Comparison of ENCODE assay signal across 8 mouse cellular contexts in genomic region chr19:61266246-61266615, GRCm38 (mm10). TPM values are rescaled to one million over a fixed set of nuclear protein-coding genes. Genes with fewer than 3 reads are reported as not detected.
DNase-seq lines count a peak whose midpoint lies in the region; ATAC-seq and TF ChIP-seq lines count a peak whose summit lies in the region.

No protein-coding gene starts in this region.

- no peak overlapping the region for H3K4me2 ChIP-seq in heart, postnatal 0 days (ENCODE audit: low read depth, low read length)

- DNase-seq in gastrocnemius, postnatal 10 days = peak; percentile 26
- DNase-seq in gastrocnemius, postnatal 36 days = no peak
- DNase-seq in A20 (ENCODE audit: low read depth, low spot score) = peak; percentile 85
- DNase-seq in adrenal gland, postnatal 10 days = peak; percentile 48
- DNase-seq in heart, postnatal 0 days (ENCODE audit: low spot score) = peak; percentile 75
- peak; percentile 48 for DNase-seq in left cerebral cortex, postnatal 4 days
- peak; percentile 62 for DNase-seq in retina, embryonic 14.5 days (ENCODE audit: low spot score)

- H3K27ac ChIP-seq in heart, postnatal 0 days (ENCODE audit: low read depth) = no peak overlapping the region

- H3K9ac ChIP-seq in heart, postnatal 0 days (replicated peaks; ENCODE audit: low read depth, low read length) = no peak overlapping the region

- TF ChIP-seq CTCF in heart, postnatal 0 days (IDR thresholded peaks at IDR 0.05; ENCODE audit: low read depth) = no peak

- intact Hi-C loops in gastrocnemius, postnatal 36 days (cut with DNase I) = no loop called here
- intact Hi-C loops in left cerebral cortex, postnatal 4 days (cut with DNase I) = loop anchor here (2.0 kb wide), 1 partner anchor 67 kb away; no protein-coding TSS in a partner anchor

- TF ChIP-seq EP300 in heart, postnatal 0 days (IDR thresholded peaks at IDR 0.05; ENCODE audit: low read depth) = no peak

- no peaks in the 10 kb centered on the region for H3K27me3 ChIP-seq in heart, postnatal 0 days (ENCODE audit: control insufficient read depth, insufficient read depth, low read length)

- no peaks in the 10 kb centered on the region for H3K4me1 ChIP-seq in heart, postnatal 0 days (ENCODE audit: control insufficient read depth, insufficient read depth)

- under 1% methylated on average over 12 of the region's 12 CpGs for WGBS in heart, postnatal 0 days

- no peak for ATAC-seq in heart, postnatal 0 days (ENCODE audit: insufficient read depth, low read depth)
- no peak for ATAC-seq in erythroid progenitor cell, adult 5-6 weeks (replicated peaks; ENCODE audit: low FRiP score, poor library complexity, severe bottlenecking)

- H3K36me3 ChIP-seq in heart, postnatal 0 days (replicated peaks; ENCODE audit: control insufficient read depth, insufficient read depth, low read length) = no peaks in the 10 kb centered on the region

- H3K4me3 ChIP-seq in heart, postnatal 0 days (ENCODE audit: low read depth, low read length) = no peak overlapping the region

- no peaks in the 10 kb centered on the region for H3K9me3 ChIP-seq in heart, postnatal 0 days (replicated peaks; ENCODE audit: control insufficient read depth, low read length)

RNA-seq across cellular contexts. Expression of gene Gm21060, which starts 30.6 kb away (rescaled TPM):
- total RNA-seq in gastrocnemius, postnatal 10 days (2021) = not detected
- total RNA-seq in gastrocnemius, postnatal 36 days (2021) = not detected
- total RNA-seq in adrenal gland, postnatal 10 days (2021) = not detected
- not detected in 2 replicates for total RNA-seq in heart, postnatal 0 days (2014; rRNA removed; ENCODE audit: low replicate concordance)
- not detected in 2 replicates for polyA plus RNA-seq in heart, postnatal 0 days (2015; fragmentation: Nextera tagmentation; extraction: Ambion mirVana)
- not detected for total RNA-seq in left cerebral cortex, postnatal 4 days (2021)
- not detected in 2 replicates for total RNA-seq in erythroid progenitor cell, adult 5-6 weeks (2015; ENCODE audit: low replicate concordance)
- total RNA-seq in erythroid progenitor cell, adult 5-6 weeks (2017; ENCODE audit: low replicate concordance) = not detected in 2 replicates

RNA-seq across cellular contexts. Expression of gene Csf2ra, which starts 38.0 kb away (rescaled TPM):
- 1 to 10 TPM; 2.4 to 6.4 TPM for total RNA-seq in gastrocnemius, postnatal 10 days (2021)
- total RNA-seq in gastrocnemius, postnatal 36 days (2021) = 1 to 10 TPM in 1 of 2 experiments, under 1 TPM in 1; 0.71 to 2.2 TPM
- 10 to 100 TPM; 14.8 to 24.7 TPM for total RNA-seq in adrenal gland, postnatal 10 days (2021)
- 8.0 and 24.5 TPM in 2 replicates for total RNA-seq in heart, postnatal 0 days (2014; rRNA removed; ENCODE audit: low replicate concordance)
- 14.9 and 15.5 TPM in 2 replicates for polyA plus RNA-seq in heart, postnatal 0 days (2015; fragmentation: Nextera tagmentation; extraction: Ambion mirVana)
- total RNA-seq in left cerebral cortex, postnatal 4 days (2021) = 10 to 100 TPM; 55.5 to 58.7 TPM
- total RNA-seq in erythroid progenitor cell, adult 5-6 weeks (2015; ENCODE audit: low replicate concordance) = 26.8 and 37.5 TPM in 2 replicates
- 9.0 and 12.9 TPM in 2 replicates for total RNA-seq in erythroid progenitor cell, adult 5-6 weeks (2017; ENCODE audit: low replicate concordance)

Comparison
In these comparisons a context has a peak if more than half of its experiments do, and no peak if none do; other contexts are left out.
1. DNase-seq: peak in gastrocnemius, postnatal 10 days (single experiment), A20 (single experiment), adrenal gland, postnatal 10 days (single experiment), heart, postnatal 0 days (single experiment), left cerebral cortex, postnatal 4 days (single experiment) and retina, embryonic 14.5 days (single experiment); none in gastrocnemius, postnatal 36 days (0 of 2).